Comparison of ENCODE assay signal across 8 mouse cellular contexts in the genomic region with DNA sequence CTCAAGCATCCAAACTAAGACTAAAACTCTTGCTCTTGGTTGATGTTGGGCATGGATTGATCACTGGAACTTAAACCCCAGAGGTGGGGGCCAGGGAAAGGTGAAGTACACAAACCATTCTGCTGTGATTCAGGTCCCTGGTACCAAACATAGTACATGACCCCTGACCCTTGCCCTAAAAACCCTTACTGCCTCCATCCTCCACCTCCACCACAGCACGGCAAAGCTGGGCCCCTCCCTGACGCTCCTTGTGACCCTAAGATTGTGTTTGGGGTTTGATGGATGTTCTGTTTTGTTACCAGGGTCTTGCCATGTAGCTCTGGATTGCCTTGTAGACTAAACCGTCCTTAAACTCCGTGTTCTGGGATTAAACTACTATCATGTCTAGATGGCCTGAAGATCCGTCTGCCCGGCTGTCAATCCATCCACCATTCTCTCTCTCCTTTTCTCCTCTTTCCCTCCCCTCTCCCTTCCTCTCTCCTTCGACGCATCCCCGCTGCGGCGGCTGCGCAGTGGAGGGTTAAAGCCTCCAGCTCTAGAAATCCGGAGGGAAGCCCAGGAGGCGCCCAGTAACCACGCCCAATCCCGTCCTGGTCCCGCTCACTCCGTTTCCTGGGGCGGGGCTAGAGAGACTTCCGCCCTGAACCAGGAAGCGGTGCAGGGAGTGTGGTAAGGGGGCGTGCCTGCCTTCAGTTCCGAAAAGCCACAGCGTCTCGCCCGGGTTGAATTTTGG. TPM values are rescaled to one million over a fixed set of nuclear protein-coding genes. Genes with fewer than 3 reads are reported as not detected.
DNase-seq lines count a peak whose midpoint lies in the region; ATAC-seq lines count a peak whose summit lies in the region.

Gene Armc7 (plus strand): TSS at position 643 of the 733 bp plus-strand sequence.

- H3K27me3 ChIP-seq in heart, embryonic 14.5 days (ENCODE audit: control insufficient read depth, insufficient read depth, low read length) = no peaks in the 10 kb centered on the region
- no peaks in the 10 kb centered on the region for H3K27me3 ChIP-seq in liver, embryonic 13.5 days
- H3K27me3 ChIP-seq in stomach, embryonic 16.5 days (ENCODE audit: control insufficient read depth, insufficient read depth, low read length) = no peaks in the 10 kb centered on the region

- peaks cover 10% of the 10 kb centered on the region for H3K36me3 ChIP-seq in heart, embryonic 14.5 days (ENCODE audit: control insufficient read depth, insufficient read depth, low read length)
- no peaks in the 10 kb centered on the region for H3K36me3 ChIP-seq in liver, embryonic 13.5 days
- no peaks in the 10 kb centered on the region for H3K36me3 ChIP-seq in stomach, embryonic 16.5 days (ENCODE audit: control insufficient read depth, insufficient read depth, low read length)

- peak; percentile 94 for DNase-seq in CD4-positive helper T cell, adult 2 months (ENCODE audit: low read depth, low spot score)
- peak; percentile 88 for DNase-seq in brain, embryonic 18.5 days (ENCODE audit: low read depth, low spot score)
- DNase-seq in kidney, postnatal 14 days = peak; percentile 97
- DNase-seq in liver, embryonic 13.5 days = peak; percentile 91
- DNase-seq in neural tube, embryonic 10.5 days (ENCODE audit: extremely low spot score, low spot score) = peak; percentile 91

- peaks cover 14 to 27% of the 10 kb centered on the region in 2 experiments for H3K4me1 ChIP-seq in heart, embryonic 14.5 days (ENCODE audit: control insufficient read depth in 2 of 2, insufficient read depth in 2 of 2, low read length in 2 of 2)
- peaks cover 45% of the 10 kb centered on the region for H3K4me1 ChIP-seq in liver, embryonic 13.5 days (replicated peaks)
- H3K4me1 ChIP-seq in stomach, embryonic 16.5 days (ENCODE audit: control insufficient read depth, insufficient read depth, low read length) = peaks cover 25% of the 10 kb centered on the region

- peak; percentile 91 for ATAC-seq in erythroid progenitor cell, adult 5-6 weeks (replicated peaks; ENCODE audit: low FRiP score, poor library complexity, severe bottlenecking)
- ATAC-seq in heart, embryonic 14.5 days (ENCODE audit: insufficient number of reproducible peaks, insufficient read depth, low FRiP score, low read depth) = peak; percentile 92
- peak; percentile 97 for ATAC-seq in liver, embryonic 13.5 days (ENCODE audit: low read depth)
- ATAC-seq in stomach, embryonic 16.5 days (ENCODE audit: insufficient read depth, low FRiP score) = peak; percentile 96

- under 1% methylated on average over 26 of the region's 26 CpGs for WGBS in heart, embryonic 14.5 days
- WGBS in liver, embryonic 13.5 days (ENCODE audit: insufficient replicate concordance) = under 1% methylated on average over 26 of the region's 26 CpGs
- WGBS in stomach, embryonic 16.5 days = under 1% methylated on average over 26 of the region's 26 CpGs

- H3K4me3 ChIP-seq in heart, embryonic 14.5 days (ENCODE audit: control insufficient read depth in 1 of 2, insufficient read depth in 1 of 2, low read depth in 1 of 2, low read length in 2 of 2) = peak within 1 kb of the TSS; percentile 71 to 82
- peak within 1 kb of the TSS; percentile 89 for H3K4me3 ChIP-seq in liver, embryonic 13.5 days (replicated peaks)
- peak within 1 kb of the TSS; percentile 78 for H3K4me3 ChIP-seq in stomach, embryonic 16.5 days (replicated peaks; ENCODE audit: low read length)

- peak within 1 kb of the TSS; percentile 84 for H3K9ac ChIP-seq in heart, embryonic 14.5 days (ENCODE audit: low read length)
- H3K9ac ChIP-seq in liver, embryonic 13.5 days = peak within 1 kb of the TSS; percentile 90
- H3K9ac ChIP-seq in stomach, embryonic 16.5 days (ENCODE audit: low read length) = peak within 1 kb of the TSS; percentile 73

- H3K4me2 ChIP-seq in heart, embryonic 14.5 days (ENCODE audit: low read length) = peak within 1 kb of the TSS; percentile 90
- peak within 1 kb of the TSS; percentile 96 for H3K4me2 ChIP-seq in liver, embryonic 13.5 days
- peak within 1 kb of the TSS; percentile 81 for H3K4me2 ChIP-seq in stomach, embryonic 16.5 days (ENCODE audit: low read depth, low read length)

- H3K9me3 ChIP-seq in heart, embryonic 14.5 days (ENCODE audit: control insufficient read depth, low read length) = no peaks in the 10 kb centered on the region
- H3K9me3 ChIP-seq in liver, embryonic 13.5 days (replicated peaks) = no peaks in the 10 kb centered on the region; the same call in 1 of the 2 replicates
- no peaks in the 10 kb centered on the region for H3K9me3 ChIP-seq in stomach, embryonic 16.5 days (replicated peaks; ENCODE audit: control insufficient read depth, low read length)

- peak within 1 kb of the TSS; percentile 46 to 78 for H3K27ac ChIP-seq in heart, embryonic 14.5 days (replicated peaks in 1 of 2; ENCODE audit: control insufficient read depth in 1 of 2, insufficient read depth in 1 of 2, low read depth in 2 of 2, low read length in 2 of 2)
- peak within 1 kb of the TSS; percentile 78 for H3K27ac ChIP-seq in liver, embryonic 13.5 days
- peak within 1 kb of the TSS; percentile 65 for H3K27ac ChIP-seq in stomach, embryonic 16.5 days (ENCODE audit: low read length)

RNA-seq across cellular contexts. Expression of gene Armc7, which starts in this region (rescaled TPM):
- total RNA-seq in erythroid progenitor cell, adult 5-6 weeks (2015; ENCODE audit: low replicate concordance) = 1.8 TPM in 1 of 2 replicates, not detected in the other
- 2.7 TPM in 2 replicates for total RNA-seq in erythroid progenitor cell, adult 5-6 weeks (2017; ENCODE audit: low replicate concordance)
- polyA plus RNA-seq in heart, embryonic 14.5 days (2014; fragmentation: Nextera tagmentation; extraction: Ambion mirVana) = 5.5 and 7.5 TPM in 2 replicates
- polyA plus RNA-seq in liver, embryonic 13.5 days (2015; fragmentation: Nextera tagmentation; extraction: Ambion mirVana) = 3.2 and 3.7 TPM in 2 replicates
- polyA plus RNA-seq in stomach, embryonic 16.5 days (2015; fragmentation: Nextera tagmentation; extraction: Ambion mirVana) = 7.9 and 8.0 TPM in 2 replicates

Comparison
In these comparisons a context has a peak if more than half of its experiments do, and no peak if none do; other contexts are left out.
1. Peak in every context shown above with its lines: DNase-seq, ATAC-seq, H3K4me3 ChIP-seq and H3K27ac ChIP-seq.